Mouse (Mus musculus): ENCODE data around the gene Havcr1. TPM values are rescaled to one million over a fixed set of nuclear protein-coding genes. Genes with fewer than 3 reads are reported as not detected.

Havcr1 gene
- 0.08 TPM in 1 of 2 replicates, not detected in the other for polyA plus RNA-seq (2012; rRNA removed)

GRCm38 (mm10) chr11:46735076-46735475 lies at the start of gene Havcr1:
Gene Havcr1, plus strand, starts transcription at chr11:46735080.

GRCm38 (mm10) chr11:46706664-46707356 lies 28.1 kb upstream of the Havcr1 start, which contains the start of gene Timd2:
Gene Timd2, minus strand, starts transcription at chr11:46707061.

GRCm38 (mm10) chr11:46810511-46810910 lies 75.6 kb downstream of the Havcr1 start, which contains the start of gene Timd4:
Gene Timd4, plus strand, starts transcription at chr11:46810800.

Other genes with a start within 250 kb of the Havcr1 start
- not detected in 2 replicates for gene Gm12169, start 210.9 kb upstream of the Havcr1 start, polyA plus RNA-seq (2012; rRNA removed)
- gene BC053393, start 163.5 kb upstream of the Havcr1 start, polyA plus RNA-seq (2012; rRNA removed) = not detected in 2 replicates
- gene Dppa1, start 105.8 kb upstream of the Havcr1 start, polyA plus RNA-seq (2012; rRNA removed) = not detected in 2 replicates
- gene Timd2, start 28.0 kb upstream of the Havcr1 start, polyA plus RNA-seq (2012; rRNA removed) = not detected in 2 replicates
- 0.17 TPM in 1 of 2 replicates, not detected in the other for gene Timd4, start 75.7 kb downstream of the Havcr1 start, polyA plus RNA-seq (2012; rRNA removed)

Data from stomach, adult 2 months (tissue).